Comparison of ENCODE assay signal across 8 mouse cellular contexts in the genomic region with DNA sequence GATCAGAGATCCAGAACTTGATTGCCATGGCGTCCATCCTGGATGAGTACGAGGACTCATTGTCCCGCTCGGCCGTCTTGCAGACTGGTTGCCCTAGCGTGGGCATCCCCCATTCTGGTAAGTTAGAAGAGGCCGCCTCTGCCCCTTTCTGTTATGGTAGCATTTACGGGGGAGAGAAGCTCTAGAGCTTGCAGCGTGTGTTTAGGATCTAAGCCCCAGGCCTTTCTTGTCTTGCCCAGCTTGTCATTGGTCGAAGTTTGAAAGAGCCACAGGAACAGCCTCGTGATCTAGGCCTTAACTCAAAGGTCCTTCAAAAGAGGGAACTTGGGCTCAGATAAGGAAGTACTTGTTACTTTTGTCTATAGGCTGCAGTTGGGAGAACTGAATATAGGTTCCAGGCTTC. TPM values are rescaled to one million over a fixed set of nuclear protein-coding genes. Genes with fewer than 3 reads are reported as not detected.
DNase-seq lines count a peak whose midpoint lies in the region; ATAC-seq and TF ChIP-seq lines count a peak whose summit lies in the region.

No protein-coding gene starts in this region.

- peak overlapping the region; percentile 37 for H3K27ac ChIP-seq in liver, adult 2 months (replicated peaks; ENCODE audit: insufficient read depth, low read depth, low read length)
- no peak overlapping the region for H3K27ac ChIP-seq in embryonic facial prominence, embryonic 11.5 days (replicated peaks; ENCODE audit: low read depth, low read length)
- H3K27ac ChIP-seq in hindbrain, embryonic 12.5 days = no peak overlapping the region
- peak overlapping the region; percentile 56 for H3K27ac ChIP-seq in stomach, postnatal 0 days (replicated peaks)

- H3K9me3 ChIP-seq in embryonic facial prominence, embryonic 11.5 days (replicated peaks; ENCODE audit: control insufficient read depth, low read length) = no peaks in the 10 kb centered on the region
- no peaks in the 10 kb centered on the region for H3K9me3 ChIP-seq in hindbrain, embryonic 12.5 days (replicated peaks)
- H3K9me3 ChIP-seq in megakaryocyte, embryonic 14.5 days = no peaks in the 10 kb centered on the region
- H3K9me3 ChIP-seq in stomach, postnatal 0 days (ENCODE audit: control insufficient read depth, low read length) = no peaks in the 10 kb centered on the region

- H3K79me2 ChIP-seq in liver, adult 2 months (ENCODE audit: control insufficient read depth, insufficient read depth, low read length) = peaks cover 5% of the 10 kb centered on the region

- peak overlapping the region; percentile 48 for H3K4me2 ChIP-seq in embryonic facial prominence, embryonic 11.5 days (ENCODE audit: low read depth, low read length)
- peak overlapping the region; percentile 71 for H3K4me2 ChIP-seq in hindbrain, embryonic 12.5 days (replicated peaks)
- peak overlapping the region; percentile 95 for H3K4me2 ChIP-seq in stomach, postnatal 0 days (replicated peaks; ENCODE audit: low read depth)

- peaks cover 2% of the 10 kb centered on the region; the same call in 1 of the 2 replicates for H3K36me3 ChIP-seq in liver, adult 2 months (ENCODE audit: control insufficient read depth, insufficient read depth, low read length)
- peaks cover 2% of the 10 kb centered on the region for H3K36me3 ChIP-seq in embryonic facial prominence, embryonic 11.5 days (replicated peaks; ENCODE audit: control insufficient read depth, insufficient read depth, low read depth, low read length)
- H3K36me3 ChIP-seq in hindbrain, embryonic 12.5 days = peaks cover 29% of the 10 kb centered on the region
- peaks cover 42% of the 10 kb centered on the region for H3K36me3 ChIP-seq in megakaryocyte, embryonic 14.5 days (replicated peaks; ENCODE audit: low read length)
- peaks cover 6% of the 10 kb centered on the region; the same call in 1 of the 2 replicates for H3K36me3 ChIP-seq in stomach, postnatal 0 days (ENCODE audit: control insufficient read depth, insufficient read depth, low read length)

- no peak for TF ChIP-seq CTCF in liver, adult 2 months (IDR thresholded peaks at IDR 0.05; ENCODE audit: low read depth, low read length)
- TF ChIP-seq CTCF in stomach, postnatal 0 days (IDR thresholded peaks at IDR 0.05; ENCODE audit: low read depth) = no peak

- H3K9ac ChIP-seq in liver, adult 2 months (ENCODE audit: low read depth, low read length) = peak overlapping the region; percentile 79
- H3K9ac ChIP-seq in embryonic facial prominence, embryonic 11.5 days (replicated peaks; ENCODE audit: low read length) = peak overlapping the region; percentile 64
- peak overlapping the region; percentile 81 for H3K9ac ChIP-seq in hindbrain, embryonic 12.5 days
- H3K9ac ChIP-seq in stomach, postnatal 0 days (ENCODE audit: low read length) = peak overlapping the region; percentile 68

- peaks cover 3% of the 10 kb centered on the region; the same call in 1 of the 2 replicates for H3K4me1 ChIP-seq in liver, adult 2 months (ENCODE audit: control insufficient read depth, insufficient read depth, low read length)
- H3K4me1 ChIP-seq in embryonic facial prominence, embryonic 11.5 days (ENCODE audit: control insufficient read depth, insufficient read depth, low read length) = no peaks in the 10 kb centered on the region
- H3K4me1 ChIP-seq in hindbrain, embryonic 12.5 days = peaks cover 16% of the 10 kb centered on the region
- H3K4me1 ChIP-seq in megakaryocyte, embryonic 14.5 days = peaks cover 29% of the 10 kb centered on the region
- 0 out of 2 replicates have a peak, but pooled peaks cover 2% of the 10 kb centered on the region for H3K4me1 ChIP-seq in stomach, postnatal 0 days (replicated peaks; ENCODE audit: control insufficient read depth, insufficient read depth)

- no peak for TF ChIP-seq EP300 in stomach, postnatal 0 days (optimal IDR thresholded peaks at IDR 0.05)

- peak; percentile 50 for DNase-seq in liver, adult 2 months (ENCODE audit: extremely low read depth, low read depth, low spot score)
- DNase-seq in liver = no peak
- no peak for DNase-seq in embryonic facial prominence, embryonic 11.5 days (ENCODE audit: low spot score)
- no peak for DNase-seq in stomach, postnatal 0 days (ENCODE audit: low spot score)
- DNase-seq in cerebellum, postnatal 36 days = no peak
- no peak for DNase-seq in gastrocnemius, postnatal 10 days

- no peak for TF ChIP-seq POLR2A in liver, adult 2 months (IDR thresholded peaks at IDR 0.05; ENCODE audit: extremely low read depth, insufficient read depth, low read length)

- H3K27me3 ChIP-seq in liver, adult 2 months (ENCODE audit: control insufficient read depth, insufficient read depth, low read length) = no peaks in the 10 kb centered on the region
- no peaks in the 10 kb centered on the region for H3K27me3 ChIP-seq in embryonic facial prominence, embryonic 11.5 days (ENCODE audit: control insufficient read depth, insufficient read depth, low read length)
- no peaks in the 10 kb centered on the region for H3K27me3 ChIP-seq in hindbrain, embryonic 12.5 days
- no peaks in the 10 kb centered on the region for H3K27me3 ChIP-seq in megakaryocyte, embryonic 14.5 days (replicated peaks)
- H3K27me3 ChIP-seq in stomach, postnatal 0 days (ENCODE audit: control insufficient read depth, insufficient read depth, low read length) = no peaks in the 10 kb centered on the region

- no peak for ATAC-seq in embryonic facial prominence, embryonic 11.5 days (replicated peaks; ENCODE audit: insufficient number of reproducible peaks, low FRiP score, low TSS enrichment, low read depth)
- ATAC-seq in hindbrain, embryonic 12.5 days (ENCODE audit: low FRiP score) = peak; percentile 21; the same call in 1 of the 2 replicates
- ATAC-seq in stomach, postnatal 0 days (ENCODE audit: low FRiP score, low TSS enrichment) = 0 out of 2 replicates have a peak, but pooled peaks have one; percentile 8

- WGBS in liver, adult 2 months = 2% methylated on average over 11 of the region's 11 CpGs
- WGBS in embryonic facial prominence, embryonic 11.5 days = 3% methylated on average over 11 of the region's 11 CpGs
- WGBS in hindbrain, embryonic 12.5 days = 5% methylated on average over 11 of the region's 11 CpGs
- 2% methylated on average over 11 of the region's 11 CpGs for WGBS in stomach, postnatal 0 days

- peak overlapping the region; percentile 62 for H3K4me3 ChIP-seq in liver, adult 2 months (ENCODE audit: insufficient read depth, low read depth, low read length)
- peak overlapping the region; percentile 54 for H3K4me3 ChIP-seq in embryonic facial prominence, embryonic 11.5 days (ENCODE audit: low read depth, low read length)
- peak overlapping the region; percentile 67 for H3K4me3 ChIP-seq in hindbrain, embryonic 12.5 days
- peak overlapping the region; percentile 97 for H3K4me3 ChIP-seq in megakaryocyte, embryonic 14.5 days (replicated peaks)
- H3K4me3 ChIP-seq in stomach, postnatal 0 days (ENCODE audit: low read depth, low read length) = peak overlapping the region; percentile 56

RNA-seq across cellular contexts. Expression of gene Vps18, which starts 0.5 kb away (rescaled TPM):
- 4.4 and 7.5 TPM in 2 replicates for total RNA-seq in liver, adult 2 months (2014; rRNA removed)
- 13.4 and 14.8 TPM in 2 replicates for polyA plus RNA-seq in liver, adult 2 months (2012; rRNA removed)
- 9.2 and 9.6 TPM in 2 replicates for polyA plus RNA-seq in embryonic facial prominence, embryonic 11.5 days (2014; fragmentation: Nextera tagmentation; extraction: Ambion mirVana)
- 28.2 and 28.3 TPM in 2 replicates for polyA plus RNA-seq in hindbrain, embryonic 12.5 days (2016; fragmentation: Nextera tagmentation; extraction: Ambion mirVana)
- 8.8 and 11.1 TPM in 2 replicates for polyA plus RNA-seq in megakaryocyte, embryonic 14.5 days (2012; ENCODE audit: insufficient read depth, low replicate concordance)
- 7.7 and 8.0 TPM in 2 replicates for polyA plus RNA-seq in stomach, postnatal 0 days (2015; fragmentation: Nextera tagmentation; extraction: Ambion mirVana)
- total RNA-seq in gastrocnemius, postnatal 10 days (2021) = 1 to 10 TPM; 9.7 to 9.9 TPM

RNA-seq across cellular contexts. Expression of gene Rhov, which starts 17.9 kb away (rescaled TPM):
- not detected in 2 replicates for total RNA-seq in liver, adult 2 months (2014; rRNA removed)
- not detected in 2 replicates for polyA plus RNA-seq in liver, adult 2 months (2012; rRNA removed)
- polyA plus RNA-seq in embryonic facial prominence, embryonic 11.5 days (2014; fragmentation: Nextera tagmentation; extraction: Ambion mirVana) = 2.2 and 2.3 TPM in 2 replicates
- polyA plus RNA-seq in hindbrain, embryonic 12.5 days (2016; fragmentation: Nextera tagmentation; extraction: Ambion mirVana) = 5.8 and 8.2 TPM in 2 replicates
- polyA plus RNA-seq in megakaryocyte, embryonic 14.5 days (2012; ENCODE audit: insufficient read depth, low replicate concordance) = 1.9 TPM in 1 of 2 replicates, not detected in the other
- 17.0 and 19.4 TPM in 2 replicates for polyA plus RNA-seq in stomach, postnatal 0 days (2015; fragmentation: Nextera tagmentation; extraction: Ambion mirVana)
- total RNA-seq in gastrocnemius, postnatal 10 days (2021) = not detected

RNA-seq across cellular contexts. Expression of gene Dll4, which starts 36.6 kb away (rescaled TPM):
- 3.0 and 5.2 TPM in 2 replicates for total RNA-seq in liver, adult 2 months (2014; rRNA removed)
- 3.1 and 4.1 TPM in 2 replicates for polyA plus RNA-seq in liver, adult 2 months (2012; rRNA removed)
- 2.9 and 3.2 TPM in 2 replicates for polyA plus RNA-seq in embryonic facial prominence, embryonic 11.5 days (2014; fragmentation: Nextera tagmentation; extraction: Ambion mirVana)
- polyA plus RNA-seq in hindbrain, embryonic 12.5 days (2016; fragmentation: Nextera tagmentation; extraction: Ambion mirVana) = 5.6 TPM in 2 replicates
- not detected in 2 replicates for polyA plus RNA-seq in megakaryocyte, embryonic 14.5 days (2012; ENCODE audit: insufficient read depth, low replicate concordance)
- 3.7 TPM in 2 replicates for polyA plus RNA-seq in stomach, postnatal 0 days (2015; fragmentation: Nextera tagmentation; extraction: Ambion mirVana)
- total RNA-seq in gastrocnemius, postnatal 10 days (2021) = 10 to 100 TPM; 12.6 to 12.9 TPM

RNA-seq across cellular contexts. Expression of gene Spint1, which starts 51.9 kb away (rescaled TPM):
- 0.28 and 0.54 TPM in 2 replicates for total RNA-seq in liver, adult 2 months (2014; rRNA removed)
- polyA plus RNA-seq in liver, adult 2 months (2012; rRNA removed) = 0.23 and 0.34 TPM in 2 replicates
- 8.9 and 9.8 TPM in 2 replicates for polyA plus RNA-seq in embryonic facial prominence, embryonic 11.5 days (2014; fragmentation: Nextera tagmentation; extraction: Ambion mirVana)
- polyA plus RNA-seq in hindbrain, embryonic 12.5 days (2016; fragmentation: Nextera tagmentation; extraction: Ambion mirVana) = 3.0 and 6.4 TPM in 2 replicates
- polyA plus RNA-seq in megakaryocyte, embryonic 14.5 days (2012; ENCODE audit: insufficient read depth, low replicate concordance) = not detected in 2 replicates
- 70.9 and 80.2 TPM in 2 replicates for polyA plus RNA-seq in stomach, postnatal 0 days (2015; fragmentation: Nextera tagmentation; extraction: Ambion mirVana)
- total RNA-seq in gastrocnemius, postnatal 10 days (2021) = under 1 TPM; 0.18 to 0.49 TPM

RNA-seq across cellular contexts. Expression of gene Ppp1r14d, which starts 59.3 kb away (rescaled TPM):
- total RNA-seq in liver, adult 2 months (2014; rRNA removed) = not detected in 2 replicates
- 0.11 TPM in 1 of 2 replicates, not detected in the other for polyA plus RNA-seq in liver, adult 2 months (2012; rRNA removed)
- polyA plus RNA-seq in embryonic facial prominence, embryonic 11.5 days (2014; fragmentation: Nextera tagmentation; extraction: Ambion mirVana) = not detected in 2 replicates
- polyA plus RNA-seq in hindbrain, embryonic 12.5 days (2016; fragmentation: Nextera tagmentation; extraction: Ambion mirVana) = 0.37 TPM in 1 of 2 replicates, not detected in the other
- not detected in 2 replicates for polyA plus RNA-seq in megakaryocyte, embryonic 14.5 days (2012; ENCODE audit: insufficient read depth, low replicate concordance)
- polyA plus RNA-seq in stomach, postnatal 0 days (2015; fragmentation: Nextera tagmentation; extraction: Ambion mirVana) = 0.57 and 0.81 TPM in 2 replicates
- total RNA-seq in gastrocnemius, postnatal 10 days (2021) = not detected

Comparison
In these comparisons a context has a peak if more than half of its experiments do, and no peak if none do; other contexts are left out.
1. H3K27ac ChIP-seq: peak in liver, adult 2 months (single experiment) and stomach, postnatal 0 days (single experiment); none in embryonic facial prominence, embryonic 11.5 days (single experiment) and hindbrain, embryonic 12.5 days (single experiment).
2. Peak in every context shown above with its lines, with median percentiles within 50 percentile points of each other: H3K4me3 ChIP-seq, H3K9ac ChIP-seq and H3K4me2 ChIP-seq.